8 mouse cellular contexts compared by ENCODE assay signal in the genomic region with DNA sequence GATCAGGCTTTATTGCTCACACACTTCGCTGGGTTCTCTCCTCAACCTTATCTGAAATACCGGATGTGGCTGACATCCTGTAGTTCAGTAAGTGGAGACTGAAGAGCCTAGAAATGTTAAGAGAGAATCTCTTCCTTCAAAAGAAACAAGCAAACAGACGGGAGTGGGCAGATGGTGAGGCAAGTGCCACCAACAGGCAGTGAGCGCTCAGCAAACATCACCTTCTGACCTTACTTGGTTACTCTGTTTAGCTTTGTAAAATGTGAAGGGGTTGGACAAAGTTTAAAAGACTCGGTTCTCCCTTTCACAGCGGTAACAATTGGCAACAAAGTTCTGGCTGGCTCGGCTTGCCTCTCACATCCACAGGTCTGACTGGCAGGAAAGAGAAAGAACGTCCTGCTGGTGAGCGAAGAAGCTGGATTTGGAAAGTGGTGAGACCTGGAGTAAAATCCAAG. TPM values are rescaled to one million over a fixed set of nuclear protein-coding genes. Genes with fewer than 3 reads are reported as not detected.
DNase-seq lines count a peak whose midpoint lies in the region; ATAC-seq and TF ChIP-seq lines count a peak whose summit lies in the region.

No protein-coding gene starts in this region.

- peaks cover 0 to 38% of the 10 kb centered on the region in 2 experiments; a peak in 2 of 4 replicates for H3K36me3 ChIP-seq in MEL (ENCODE audit: control insufficient read depth in 1 of 2, insufficient read depth in 2 of 2, low read length in 2 of 2)
- H3K36me3 ChIP-seq in neural tube, embryonic 15.5 days = no peaks in the 10 kb centered on the region

- peak overlapping the region; percentile 56 to 62 for H3K4me3 ChIP-seq in MEL (ENCODE audit: control insufficient read depth in 1 of 2, insufficient read depth in 1 of 2, low read depth in 2 of 2, low read length in 2 of 2)
- H3K4me3 ChIP-seq in neural tube, embryonic 15.5 days (replicated peaks) = no peak overlapping the region

- WGBS in neural tube, embryonic 15.5 days = 38% methylated on average over 9 of the region's 9 CpGs

- peak overlapping the region; percentile 65 for H3K9ac ChIP-seq in MEL (ENCODE audit: control insufficient read depth, low read depth, low read length, poor library complexity, severe bottlenecking)
- H3K9ac ChIP-seq in neural tube, embryonic 15.5 days (replicated peaks) = no peak overlapping the region

- peak; percentile 55 for ATAC-seq in megakaryocyte-erythroid progenitor cell, adult 5-6 weeks (replicated peaks; ENCODE audit: low FRiP score, low TSS enrichment, poor library complexity, severe bottlenecking)
- no peak for ATAC-seq in neural tube, embryonic 15.5 days (ENCODE audit: low FRiP score)

- H3K4me1 ChIP-seq in MEL (ENCODE audit: control insufficient read depth in 1 of 2, insufficient read depth in 2 of 2, low read length in 2 of 2) = peaks cover 27 to 37% of the 10 kb centered on the region in 2 experiments
- H3K4me1 ChIP-seq in neural tube, embryonic 15.5 days = no peaks in the 10 kb centered on the region

- no peaks in the 10 kb centered on the region for H3K79me2 ChIP-seq in MEL (ENCODE audit: control insufficient read depth, insufficient read depth, low read length, poor library complexity)

- H3K9me3 ChIP-seq in MEL (replicated peaks; ENCODE audit: insufficient read depth, low read length) = no peaks in the 10 kb centered on the region
- no peaks in the 10 kb centered on the region for H3K9me3 ChIP-seq in neural tube, embryonic 15.5 days (replicated peaks)

- no peaks in the 10 kb centered on the region for H3K27me3 ChIP-seq in MEL (ENCODE audit: control insufficient read depth in 1 of 2, insufficient read depth in 2 of 2, low read length in 2 of 2)
- H3K27me3 ChIP-seq in neural tube, embryonic 15.5 days (replicated peaks) = no peaks in the 10 kb centered on the region

- no peak for TF ChIP-seq CTCF in MEL (IDR thresholded peaks at IDR 0.05 in 2 of 3, conservative IDR thresholded peaks at IDR 0.05 in 1 of 3; ENCODE audit: control insufficient read depth in 1 of 3, insufficient read depth in 1 of 3, low read depth in 2 of 3, low read length in 3 of 3, poor library complexity in 1 of 3, severe bottlenecking in 1 of 3)

- DNase-seq in MEL (ENCODE audit: low read depth, low spot score) = peak; percentile 96
- DNase-seq in embryo, embryonic 10 days (ENCODE audit: low spot score) = peak; percentile 43
- DNase-seq in kidney, postnatal 10 days = peak; percentile 13
- no peak for DNase-seq in c-Kit-positive CD71-positive TER-119-positive erythroid progenitor cells, embryonic 14.5 days (ENCODE audit: low spot score)
- DNase-seq in cerebellum, postnatal 14 days = no peak
- no peak for DNase-seq in right cerebral cortex, adult 18-20 months

- no peak for TF ChIP-seq RAD21 in MEL (IDR thresholded peaks at IDR 0.05; ENCODE audit: low read depth, low read length)

- no peak overlapping the region for H3K4me2 ChIP-seq in neural tube, embryonic 15.5 days

- TF ChIP-seq POLR2A in MEL (IDR thresholded peaks at IDR 0.05; ENCODE audit: control insufficient read depth in 1 of 2, insufficient read depth in 1 of 2, low read depth in 1 of 2, low read length in 2 of 2, poor library complexity in 1 of 2) = peak; percentile 25 to 79; a peak in 2 of 4 replicates

- no peak for TF ChIP-seq EP300 in MEL (IDR thresholded peaks at IDR 0.05; ENCODE audit: low read depth in 1 of 2, low read length in 2 of 2)

- peak overlapping the region; percentile 84 for H3K27ac ChIP-seq in MEL (ENCODE audit: control insufficient read depth, low read depth, low read length)
- no peak overlapping the region for H3K27ac ChIP-seq in neural tube, embryonic 15.5 days (replicated peaks)

TF ChIP-seq in MEL, 35 proteins besides CTCF, POLR2A, EP300 and RAD21:
- peak; percentile 88 for TF ChIP-seq TAL1 (IDR thresholded peaks at IDR 0.05; ENCODE audit: low read length)
- TF ChIP-seq GATA1 (IDR thresholded peaks at IDR 0.05; ENCODE audit: low read depth, low read length) = peak; percentile 98
- TF ChIP-seq TBP (IDR thresholded peaks at IDR 0.05; ENCODE audit: low read depth, low read length) = peak; percentile 83
- TF ChIP-seq CHD2 (IDR thresholded peaks at IDR 0.05; ENCODE audit: low read length) = no peak

RNA-seq across cellular contexts. Expression of a gene that starts 8.0 kb away (rescaled TPM):
- 1.3 and 1.7 TPM in 2 replicates for total RNA-seq in MEL (2012; rRNA removed)
- polyA plus RNA-seq in MEL (2012; ENCODE audit: insufficient read depth in 1 of 2, insufficient read length in 2 of 2, low read depth in 1 of 2, low replicate concordance in 2 of 2, missing spikeins in 1 of 2) = 1 to 10 TPM in 1 of 2 experiments, not detected in 1; 5.4 TPM
- 0.42 TPM in 1 of 2 replicates, not detected in the other for total RNA-seq in megakaryocyte-erythroid progenitor cell, adult 5-6 weeks (2014; fragmentation: Nextera tagmentation)
- total RNA-seq in megakaryocyte-erythroid progenitor cell, adult 5-6 weeks (2017) = not detected in 2 replicates
- polyA plus RNA-seq in neural tube, embryonic 15.5 days (2015; fragmentation: Nextera tagmentation; extraction: Ambion mirVana) = 0.09 and 0.56 TPM in 2 replicates

RNA-seq across cellular contexts. Expression of a gene that starts 51.4 kb away (rescaled TPM):
- total RNA-seq in MEL (2012; rRNA removed) = 3.1 and 3.2 TPM in 2 replicates
- polyA plus RNA-seq in MEL (2012; ENCODE audit: insufficient read depth in 1 of 2, insufficient read length in 2 of 2, low read depth in 1 of 2, low replicate concordance in 2 of 2, missing spikeins in 1 of 2) = 1 to 10 TPM in 1 of 2 experiments, not detected in 1; 5.0 TPM
- total RNA-seq in megakaryocyte-erythroid progenitor cell, adult 5-6 weeks (2014; fragmentation: Nextera tagmentation) = 1.3 and 1.9 TPM in 2 replicates
- total RNA-seq in megakaryocyte-erythroid progenitor cell, adult 5-6 weeks (2017) = 3.1 and 4.7 TPM in 2 replicates
- 0.81 and 4.5 TPM in 2 replicates for polyA plus RNA-seq in neural tube, embryonic 15.5 days (2015; fragmentation: Nextera tagmentation; extraction: Ambion mirVana)

RNA-seq across cellular contexts. Expression of a gene that starts 51.5 kb away (rescaled TPM):
- 107 and 117 TPM in 2 replicates for total RNA-seq in MEL (2012; rRNA removed)
- 100 to 1,000 TPM in 1 of 2 experiments, not detected in 1; 145 TPM for polyA plus RNA-seq in MEL (2012; ENCODE audit: insufficient read depth in 1 of 2, insufficient read length in 2 of 2, low read depth in 1 of 2, low replicate concordance in 2 of 2, missing spikeins in 1 of 2)
- 93.6 and 136 TPM in 2 replicates for total RNA-seq in megakaryocyte-erythroid progenitor cell, adult 5-6 weeks (2014; fragmentation: Nextera tagmentation)
- 85.1 and 96.4 TPM in 2 replicates for total RNA-seq in megakaryocyte-erythroid progenitor cell, adult 5-6 weeks (2017)
- polyA plus RNA-seq in neural tube, embryonic 15.5 days (2015; fragmentation: Nextera tagmentation; extraction: Ambion mirVana) = 75.7 and 132 TPM in 2 replicates

Comparison
In these comparisons a context has a peak if more than half of its experiments do, and no peak if none do; other contexts are left out.
1. DNase-seq: peak in MEL (single experiment), embryo, embryonic 10 days (single experiment) and kidney, postnatal 10 days (single experiment); none in c-Kit-positive CD71-positive TER-119-positive erythroid progenitor cells, embryonic 14.5 days (single experiment), cerebellum, postnatal 14 days (0 of 2) and right cerebral cortex, adult 18-20 months (single experiment).